Mouse (Mus musculus) embryonic fibroblast, embryonic 13.5 days (primary cell): Measurements from ENCODE around the gene Tada3. TPM values are rescaled to one million over a fixed set of nuclear protein-coding genes. Genes with fewer than 3 reads are reported as not detected.
A peak's percentile ranks its signal among the peaks of the same experiment; 100 is the strongest.

ENCODE experiments used
- H3K27ac ChIP-seq: 2 replicates; pipeline ENCODE4 v1.5.1; 2012; ENCODE audit warnings: low read length, control low read depth, inconsistent platforms; ENCODE audit not compliant: insufficient read depth
- H3K4me1 ChIP-seq: 2 replicates; pipeline ENCODE4 v1.6.1; 2011; ENCODE audit warnings: low read length; ENCODE audit not compliant: control insufficient read depth, insufficient read depth
- H3K4me3 ChIP-seq: 2 replicates; pipeline ENCODE4 v1.5.1; 2011; ENCODE audit warnings: mild to moderate bottlenecking, control low read depth, low read length; ENCODE audit not compliant: insufficient read depth
- CTCF ChIP-seq: IDR thresholded peaks from 2 replicates; pipeline ENCODE4 v1.5.1; 2011; ENCODE audit warnings: mild to moderate bottlenecking, control low read depth, low read length, moderate library complexity, borderline replicate concordance; ENCODE audit not compliant: insufficient read depth
- POLR2A ChIP-seq: IDR thresholded peaks from 2 replicates; pipeline ENCODE4 v1.6.1; 2011; ENCODE audit warnings: low read depth, mild to moderate bottlenecking, control low read depth, low read length, moderate library complexity
- polyA plus RNA-seq: library from polyadenylated mRNA; stranded (reverse); fragments of >200 nt; gene quantifications from 2 replicates; pipeline ENCODE4 v1.2.4, GENCODE M21; 2011; ENCODE audit warnings: low read depth; ENCODE audit not compliant: missing spikeins, insufficient read length

Gene Tada3
- polyA plus RNA-seq, 1 experiment, result 31.5 TPM

DNA sequence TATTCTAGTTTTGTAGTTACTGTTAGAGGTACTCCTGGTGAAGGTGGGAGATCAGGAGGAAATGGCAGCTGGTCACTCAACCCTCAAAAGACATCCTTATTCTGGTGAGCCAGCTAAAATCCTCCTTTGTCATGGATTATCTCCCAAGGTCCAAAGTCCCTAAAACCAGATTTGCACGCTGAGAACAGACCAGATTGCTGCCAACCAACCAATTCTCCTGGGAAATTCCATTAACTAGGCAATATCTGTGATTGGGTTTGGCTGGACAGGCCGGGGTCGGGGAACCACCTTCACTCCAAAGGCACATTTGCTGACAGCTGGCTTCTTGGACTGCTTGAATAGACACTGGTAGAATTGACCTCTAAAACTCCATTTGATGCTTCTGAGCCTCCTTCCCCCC, 13.0 kb upstream of the Tada3 start:
- TF ChIP-seq POLR2A (no peak), CTCF (no peak)
- H3K4me1 ChIP-seq, result no peaks in the 10 kb centered on the region; the same call in 1 of the 2 replicates
- no peak overlapping the region for H3K27ac ChIP-seq
- no peak overlapping the region for H3K4me3 ChIP-seq

DNA sequence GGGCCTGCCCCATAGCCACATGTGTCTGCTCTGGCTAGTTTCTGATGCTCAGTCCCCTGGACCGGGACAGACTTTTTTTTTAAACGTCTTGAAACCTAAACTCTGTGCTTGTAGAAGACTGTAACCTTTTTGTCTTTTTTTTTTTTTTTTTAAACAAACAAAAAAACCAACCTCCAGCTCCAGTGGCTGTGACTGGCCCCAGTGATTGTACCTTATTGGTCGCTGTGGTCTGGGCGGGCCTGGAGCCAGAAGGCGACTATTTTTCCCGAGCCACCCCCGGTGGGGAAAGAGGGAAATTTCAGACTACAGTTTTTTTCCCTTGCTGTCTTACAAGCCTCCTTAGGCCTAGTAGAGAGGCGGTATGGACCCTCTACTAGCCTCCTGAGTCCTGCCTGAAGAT, 11.3 kb upstream of the Tada3 start, which contains the start of gene Ttll3:
Gene Ttll3, plus strand, starts transcription at position 301 of the 400 bp plus-strand sequence.
- H3K4me3 ChIP-seq, result no peak within 1 kb of the TSS
- H3K27ac ChIP-seq, result no peak within 1 kb of the TSS
- no peaks in the 10 kb centered on the region; the same call in 1 of the 2 replicates for H3K4me1 ChIP-seq

DNA sequence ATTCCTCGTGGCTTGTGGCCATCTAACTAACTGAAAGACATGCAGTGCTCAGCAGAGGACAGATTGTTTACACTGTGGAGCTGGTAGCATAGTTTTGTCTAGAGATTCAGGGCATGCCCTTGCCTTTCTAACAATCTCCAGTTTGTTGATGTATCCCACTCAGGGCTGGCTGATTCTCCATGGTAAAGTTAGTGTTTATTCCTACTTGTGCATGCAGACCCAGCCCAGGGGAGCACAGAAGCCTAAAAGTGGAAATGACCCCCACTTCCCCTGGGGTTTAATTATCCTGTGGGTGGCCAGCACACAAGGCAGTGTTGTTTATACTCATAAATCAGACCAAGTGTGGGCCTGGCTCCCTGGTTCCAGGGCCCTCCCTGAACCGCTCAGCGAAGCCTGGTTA, 8.3 kb upstream of the Tada3 start:
- TF ChIP-seq CTCF, result no peak

More for the DNA sequence above, 11.3 kb upstream of the Tada3 start, which contains the start of gene Ttll3:
- TF ChIP-seq CTCF, result no peak
- TF ChIP-seq POLR2A, result no peak

DNA sequence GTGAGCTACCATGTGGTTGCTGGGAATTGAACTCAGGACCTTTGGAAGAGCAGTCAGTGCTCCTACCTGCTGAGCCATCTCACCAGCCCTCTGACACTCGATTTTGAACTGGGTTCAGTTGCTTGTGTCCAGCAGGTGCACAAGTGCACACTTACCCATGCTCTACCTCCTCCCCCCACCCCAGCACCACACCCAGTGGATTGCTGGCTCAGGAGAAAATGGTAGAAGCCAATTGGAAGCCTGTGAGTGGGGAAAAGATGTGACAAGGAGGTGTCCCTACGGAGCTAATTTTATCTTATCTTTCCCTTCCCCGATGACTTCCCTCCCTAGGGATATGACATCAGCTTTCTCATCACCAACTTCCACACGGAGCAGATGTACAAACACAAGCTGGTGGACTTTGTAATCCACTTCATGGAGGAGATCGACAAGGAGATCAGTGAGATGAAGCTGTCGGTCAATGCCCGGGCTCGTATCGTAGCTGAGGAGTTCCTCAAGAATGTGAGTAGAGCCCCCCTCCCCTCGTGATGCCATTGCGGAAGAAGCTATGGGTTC, 7.6 kb upstream of the Tada3 start:
- peaks cover under 1% of the 10 kb centered on the region; the same call in 1 of the 2 replicates for H3K4me1 ChIP-seq
- no peak for TF ChIP-seq CTCF
- no peak for TF ChIP-seq POLR2A
- H3K4me3 ChIP-seq, result no peak overlapping the region
- no peak overlapping the region for H3K27ac ChIP-seq

More for the DNA sequence above, 8.3 kb upstream of the Tada3 start:
- Histone ChIP-seq H3K4me1 (no peaks in the 10 kb centered on the region; the same call in 1 of the 2 replicates), H3K4me3 (no peak overlapping the region), H3K27ac (no peak overlapping the region)

DNA sequence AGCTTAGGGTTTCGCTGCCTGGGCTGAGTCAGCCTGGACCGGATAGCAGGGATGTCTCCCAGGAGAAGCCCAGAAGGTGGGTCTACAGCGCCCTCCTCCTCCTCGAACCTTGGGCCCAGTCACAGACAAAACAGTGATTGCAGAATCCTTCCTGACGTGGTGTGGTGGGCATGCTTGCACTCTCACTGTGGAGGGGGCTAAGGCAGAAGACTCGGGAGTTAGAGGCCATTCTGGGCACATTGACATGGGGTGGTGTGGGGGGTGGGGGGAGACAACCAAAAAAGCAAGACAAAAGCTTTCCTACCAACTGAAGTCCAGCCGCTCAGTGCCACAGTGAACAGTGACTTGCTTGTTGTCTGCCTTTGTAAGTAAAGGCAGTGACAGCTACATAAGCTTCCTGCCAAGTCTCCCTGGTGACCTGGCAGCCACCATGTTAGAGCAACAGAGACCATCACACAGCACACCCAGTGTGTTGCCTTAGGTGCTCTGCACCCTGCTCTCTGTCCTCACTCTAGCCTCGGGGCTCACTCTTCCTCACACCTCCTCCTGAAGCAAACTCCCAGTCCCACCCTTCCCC, 6.8 kb upstream of the Tada3 start:
- Histone ChIP-seq H3K4me3 (no peak overlapping the region), H3K4me1 (0 out of 2 replicates have a peak, but pooled peaks cover 3% of the 10 kb centered on the region), H3K27ac (no peak overlapping the region)
- TF ChIP-seq CTCF, result no peak
- TF ChIP-seq POLR2A, result no peak

DNA sequence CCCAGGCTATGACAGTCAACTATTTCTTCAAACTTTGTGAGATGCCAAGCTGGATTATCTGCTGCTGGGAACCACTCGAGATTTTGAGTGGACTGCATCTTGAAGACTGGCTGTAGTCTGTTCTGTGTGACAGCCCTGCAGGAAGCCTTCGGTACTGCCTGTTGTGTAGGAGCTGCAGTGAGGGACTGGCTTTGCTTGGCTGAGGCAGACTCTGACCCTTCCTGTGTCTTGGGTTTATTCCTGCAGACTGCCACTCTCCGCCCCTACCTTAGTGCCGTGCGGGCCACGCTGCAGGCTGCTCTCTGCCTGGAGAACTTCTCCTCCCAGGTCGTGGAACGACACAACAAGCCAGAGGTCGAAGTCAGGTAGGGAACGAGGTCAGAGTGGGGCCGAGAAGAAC, 2.8 kb upstream of the Tada3 start:
- Histone ChIP-seq H3K27ac (no peak overlapping the region), H3K4me3 (no peak overlapping the region), H3K4me1 (peaks cover 7% of the 10 kb centered on the region; the same call in 1 of the 2 replicates)
- TF ChIP-seq CTCF (no peak), POLR2A (no peak)

DNA sequence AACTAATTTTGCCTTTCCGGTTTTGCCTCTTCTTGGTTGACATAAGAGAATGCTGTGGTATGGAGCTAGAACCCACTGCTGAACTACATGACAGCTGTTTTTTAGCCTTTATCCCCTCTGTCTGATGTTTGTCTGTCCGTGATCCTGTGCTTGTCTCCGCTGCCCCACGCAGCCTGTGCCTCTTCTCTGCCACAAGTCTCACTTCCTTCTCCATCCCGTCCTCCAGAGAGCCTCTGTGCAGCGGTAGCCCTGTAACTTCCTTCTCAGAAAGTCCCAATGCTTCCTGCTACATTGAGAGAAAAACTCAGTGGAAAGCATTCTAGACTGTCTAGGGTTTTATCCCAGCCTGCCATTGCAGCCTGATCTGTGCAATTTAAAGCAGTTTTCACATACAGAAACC, 1.6 kb upstream of the Tada3 start:
- TF ChIP-seq POLR2A, result no peak
- TF ChIP-seq CTCF, result no peak
- Histone ChIP-seq H3K27ac (no peak overlapping the region), H3K4me1 (peaks cover 7% of the 10 kb centered on the region; the same call in 1 of the 2 replicates), H3K4me3 (peak overlapping the region; percentile 80)

DNA sequence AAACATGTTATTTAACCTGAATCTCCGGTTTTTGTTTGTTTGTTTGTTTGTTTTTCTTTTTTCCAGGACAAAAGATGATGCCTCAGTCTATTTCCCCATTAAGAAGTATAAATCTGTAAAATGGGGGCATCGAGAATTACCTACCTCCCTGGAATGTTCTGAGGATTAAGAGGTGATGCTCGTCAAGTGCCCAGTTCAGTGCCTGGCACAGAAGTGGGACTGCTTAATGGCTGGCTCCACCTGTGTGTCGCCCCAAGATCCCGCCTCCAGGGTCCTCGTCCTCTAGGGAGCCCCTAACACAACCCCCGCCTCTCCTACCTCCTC, 549 bp downstream of the Tada3 start:
- H3K4me1 ChIP-seq, result peaks cover 7% of the 10 kb centered on the region; the same call in 1 of the 2 replicates
- peak overlapping the region; percentile 48 for H3K4me3 ChIP-seq
- peak; percentile 67 for TF ChIP-seq POLR2A
- TF ChIP-seq CTCF, result no peak
- H3K27ac ChIP-seq, result peak overlapping the region; percentile 85

DNA sequence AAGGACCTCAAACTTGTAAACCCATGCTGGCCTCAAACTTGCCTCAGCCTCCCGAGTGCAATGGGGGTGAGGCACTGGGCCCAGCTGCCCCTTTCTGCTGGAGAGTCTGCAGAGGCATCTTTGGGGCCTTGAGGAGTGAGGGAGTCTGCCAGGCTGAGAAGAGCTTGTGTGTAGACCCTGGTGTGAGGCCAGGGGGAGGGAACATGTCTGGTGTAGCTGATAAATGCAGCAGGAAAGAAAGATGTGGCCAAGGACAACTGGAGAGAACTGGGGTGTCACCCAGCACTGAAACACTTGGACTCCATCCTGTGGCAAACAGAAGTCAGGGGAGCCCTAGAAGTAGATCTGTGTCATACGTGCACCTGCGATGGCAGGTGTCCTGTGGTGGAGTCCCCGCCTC, 4.2 kb downstream of the Tada3 start:
- no peak overlapping the region for H3K27ac ChIP-seq
- TF ChIP-seq CTCF (no peak), POLR2A (no peak)
- H3K4me1 ChIP-seq, result no peaks in the 10 kb centered on the region
- H3K4me3 ChIP-seq, result no peak overlapping the region

DNA sequence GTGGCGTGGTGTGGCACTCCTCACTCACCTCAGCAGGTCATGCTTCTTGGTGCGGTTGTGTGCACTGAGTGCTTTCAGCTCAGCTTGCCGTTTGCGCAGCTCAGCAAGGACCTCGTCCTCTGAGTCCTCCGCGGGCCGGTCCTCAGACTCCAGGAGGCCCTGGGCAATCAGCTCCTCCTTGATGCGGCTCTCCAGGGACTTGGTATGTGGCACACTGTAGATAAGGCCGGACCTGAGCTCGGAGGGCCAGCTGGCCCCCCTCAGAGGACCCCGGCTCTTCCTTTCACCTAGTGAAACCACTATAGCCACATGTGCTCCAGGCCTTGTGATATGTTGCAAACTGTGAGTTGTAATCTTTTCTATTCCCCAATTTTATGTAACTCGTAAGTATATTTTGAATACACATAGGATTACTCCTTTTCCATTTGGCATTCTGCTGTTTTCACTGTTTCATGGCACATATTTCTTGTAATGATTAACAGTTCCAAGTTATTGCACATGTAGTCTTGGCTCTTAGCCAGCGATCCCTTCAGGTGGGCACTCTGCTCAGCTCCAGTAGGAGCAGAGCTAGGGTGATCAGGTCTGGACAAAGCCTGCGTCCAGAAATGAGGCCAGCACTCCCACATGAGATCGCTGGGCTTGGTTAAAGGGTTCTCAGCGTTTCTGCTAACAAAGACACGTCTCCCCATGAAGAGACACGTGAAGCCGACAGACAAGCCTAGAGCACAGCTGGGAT, 7.3 kb downstream of the Tada3 start:
- Histone ChIP-seq H3K27ac (no peak overlapping the region), H3K4me1 (no peaks in the 10 kb centered on the region), H3K4me3 (no peak overlapping the region)
- TF ChIP-seq POLR2A (no peak), CTCF (no peak)

DNA sequence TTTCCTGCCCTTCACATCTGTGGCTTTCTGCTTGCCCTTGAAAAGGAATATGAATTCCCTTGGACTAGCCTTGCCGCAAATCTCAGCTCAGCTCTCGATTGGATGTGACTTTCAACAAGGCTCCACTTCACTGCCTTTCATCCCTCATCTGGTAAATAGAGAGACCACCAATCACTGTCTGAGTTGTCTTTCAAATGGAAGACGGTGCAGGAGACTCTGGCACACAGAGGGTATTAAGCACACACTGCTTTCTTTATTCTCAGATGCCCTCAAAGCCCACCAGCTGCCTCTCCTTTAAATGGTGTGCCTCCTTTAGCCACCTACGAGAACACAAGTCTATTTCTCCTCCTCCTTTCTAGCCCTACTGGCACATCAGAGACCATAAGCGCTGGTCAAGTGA, 9.1 kb downstream of the Tada3 start:
- TF ChIP-seq POLR2A (no peak), CTCF (no peak)
- no peak overlapping the region for H3K4me3 ChIP-seq
- H3K27ac ChIP-seq, result no peak overlapping the region
- no peaks in the 10 kb centered on the region for H3K4me1 ChIP-seq
